Mouse (Mus musculus) hindbrain, embryonic 15.5 days (tissue): ENCODE results near the gene Iqschfp. TPM values are rescaled to one million over a fixed set of nuclear protein-coding genes. Genes with fewer than 3 reads are reported as not detected.
A peak's percentile ranks its signal among the peaks of the same experiment; 100 is the strongest.

ENCODE experiments used
- ATAC-seq: fragments of 200-750 bp; cut with Nextera tagmentation; 2 replicates; pipeline ENCODE4 v1.8.0; 2017; ENCODE audit warnings: low read depth, moderate number of reproducible peaks, moderate TSS enrichment; ENCODE audit not compliant: low FRiP score
- H3K27ac ChIP-seq: fragments of 300-500 bp; sonication (generic); replicated peaks from 2 replicates; pipeline ENCODE4 v1.5.1; 2015; ENCODE audit warnings: mild to moderate bottlenecking, inconsistent platforms
- H3K27me3 ChIP-seq: fragments of 300-500 bp; sonication (generic); 2 replicates; pipeline ENCODE4 v1.6.1; 2015; ENCODE audit warnings: control low read depth, inconsistent platforms
- H3K36me3 ChIP-seq: fragments of 300-500 bp; sonication (generic); 2 replicates; pipeline ENCODE4 v1.6.1; 2015; ENCODE audit warnings: control low read depth, inconsistent platforms
- H3K4me1 ChIP-seq: fragments of 300-500 bp; sonication (generic); replicated peaks from 2 replicates; pipeline ENCODE4 v1.6.1; 2015; ENCODE audit warnings: control low read depth, inconsistent platforms
- H3K4me2 ChIP-seq: fragments of 300-500 bp; sonication (generic); 2 replicates; pipeline ENCODE4 v1.6.1; 2015; ENCODE audit warnings: moderate library complexity, mild to moderate bottlenecking, inconsistent platforms
- H3K4me3 ChIP-seq: fragments of 300-500 bp; sonication (generic); 2 replicates; pipeline ENCODE4 v1.5.1; 2015; ENCODE audit warnings: mild to moderate bottlenecking, inconsistent platforms
- H3K9ac ChIP-seq: fragments of 300-500 bp; sonication (generic); 2 replicates; pipeline ENCODE4 v1.6.1; 2015; ENCODE audit warnings: inconsistent platforms
- H3K9me3 ChIP-seq: fragments of 300-500 bp; sonication (generic); 2 replicates; pipeline ENCODE4 v1.6.1; 2016; ENCODE audit warnings: control low read depth, inconsistent platforms
- WGBS: fragments of 180-500 bp; shearing (Covaris S2); methylation state at CpG from one replicate; pipeline ENCODE4 v1.1.7; 2015; 5-methylcytosine and 5-hydroxymethylcytosine counted together
- polyA plus RNA-seq: library from polyadenylated mRNA; unstranded; fragments of >200 nt; fragmentation: Nextera tagmentation; extraction: Ambion mirVana; gene quantifications from 2 replicates; pipeline ENCODE4 v1.2.1, GENCODE M21; 2015

Iqschfp gene
- polyA plus RNA-seq, 1 experiment from 2014 or later = 7.3 TPM

GRCm38 (mm10) chr3:68252335-68252734 is 360.3 kb downstream of the Iqschfp start:
- Histone ChIP-seq H3K27ac (no peak overlapping the region), H3K36me3 (no peaks in the 10 kb centered on the region), H3K27me3 (no peaks in the 10 kb centered on the region), H3K4me2 (no peak overlapping the region), H3K9ac (no peak overlapping the region), H3K4me3 (no peak overlapping the region), H3K4me1 (no peaks in the 10 kb centered on the region), H3K9me3 (no peaks in the 10 kb centered on the region)
- 46% methylated on average over 1 of the region's 1 CpGs for WGBS
- ATAC-seq = no peak

DNA sequence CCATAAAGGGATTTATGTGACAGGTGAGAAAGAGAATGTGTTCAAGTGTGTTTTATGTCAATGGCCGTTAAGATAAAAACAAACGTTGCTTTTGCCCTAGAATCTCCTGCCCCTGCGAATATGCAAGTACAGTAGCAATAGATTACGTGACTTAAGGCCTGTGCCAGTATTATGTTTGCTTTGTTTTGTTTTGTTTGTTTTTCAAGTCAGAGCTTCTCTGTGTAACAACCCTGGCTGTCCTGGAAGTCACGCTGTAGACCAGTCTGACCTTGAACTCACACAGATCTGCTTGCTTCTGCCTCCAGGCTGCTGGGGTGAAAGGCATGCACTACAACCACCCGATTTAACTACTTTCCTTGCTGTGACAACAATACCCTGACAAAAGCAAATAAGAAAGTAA is 370.3 kb downstream of the Iqschfp start:
- Histone ChIP-seq H3K9me3 (no peaks in the 10 kb centered on the region), H3K27me3 (no peaks in the 10 kb centered on the region), H3K9ac (no peak overlapping the region), H3K4me3 (no peak overlapping the region), H3K4me1 (no peaks in the 10 kb centered on the region), H3K36me3 (no peaks in the 10 kb centered on the region), H3K27ac (no peak overlapping the region), H3K4me2 (no peak overlapping the region)
- WGBS = 82% methylated on average over 6 of the region's 6 CpGs
- no peak for ATAC-seq

- no peak overlapping the region for H3K4me3 ChIP-seq
- no peaks in the 10 kb centered on the region for H3K36me3 ChIP-seq
- H3K9me3 ChIP-seq = no peaks in the 10 kb centered on the region
- 76% methylated on average over 4 of the region's 4 CpGs for WGBS
- ATAC-seq = no peak
- no peak overlapping the region for H3K9ac ChIP-seq
- H3K27ac ChIP-seq = no peak overlapping the region
- peaks cover 14% of the 10 kb centered on the region for H3K4me1 ChIP-seq
- no peak overlapping the region for H3K4me2 ChIP-seq
- H3K27me3 ChIP-seq = no peaks in the 10 kb centered on the region
These were observed 375.9 kb downstream of the Iqschfp start for GRCm38 (mm10) chr3:68267905-68268304.

DNA sequence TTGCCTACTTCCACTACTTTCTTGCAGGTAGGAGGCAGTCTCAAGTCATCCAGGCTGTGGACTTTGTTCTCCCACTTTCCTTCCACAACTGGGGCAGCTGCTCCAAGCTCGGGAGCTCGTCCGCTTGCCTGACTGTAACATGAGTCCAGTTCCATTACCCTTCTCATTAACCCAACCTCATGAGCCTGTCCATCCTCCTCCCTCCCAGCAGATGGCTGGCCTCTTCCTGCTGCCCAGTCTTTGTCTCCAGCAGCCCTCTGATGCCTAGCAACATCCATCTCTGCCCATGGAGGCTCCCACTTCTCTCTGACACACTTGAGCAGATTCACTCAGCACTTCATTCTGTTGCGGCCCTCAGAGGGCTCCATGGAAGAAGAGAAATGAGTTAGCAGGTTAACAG is 377.2 kb downstream of the Iqschfp start:
- no peak overlapping the region for H3K4me2 ChIP-seq
- no peak overlapping the region for H3K9ac ChIP-seq
- H3K27ac ChIP-seq = 0 out of 2 replicates have a peak overlapping the region, but pooled peaks have one; percentile 17
- H3K9me3 ChIP-seq = no peaks in the 10 kb centered on the region
- H3K4me3 ChIP-seq = no peak overlapping the region
- 0 out of 2 replicates have a peak, but pooled peaks have one; percentile 45 for ATAC-seq
- H3K36me3 ChIP-seq = no peaks in the 10 kb centered on the region
- H3K27me3 ChIP-seq = no peaks in the 10 kb centered on the region
- H3K4me1 ChIP-seq = peaks cover 14% of the 10 kb centered on the region
- 47% methylated on average over 4 of the region's 4 CpGs for WGBS

- no peak overlapping the region for H3K9ac ChIP-seq
- H3K36me3 ChIP-seq = no peaks in the 10 kb centered on the region
- no peaks in the 10 kb centered on the region for H3K9me3 ChIP-seq
- no peak overlapping the region for H3K4me2 ChIP-seq
- 46% methylated on average over 6 of the region's 6 CpGs for WGBS
- H3K4me3 ChIP-seq = no peak overlapping the region
- H3K4me1 ChIP-seq = peaks cover 14% of the 10 kb centered on the region
- 0 out of 2 replicates have a peak overlapping the region, but pooled peaks have one; percentile 5 for H3K27ac ChIP-seq
- peak; percentile 48; the same call in 1 of the 2 replicates for ATAC-seq
- H3K27me3 ChIP-seq = no peaks in the 10 kb centered on the region
These were observed 378.2 kb downstream of the Iqschfp start for GRCm38 (mm10) chr3:68270246-68270645.

GRCm38 (mm10) chr3:68271457-68271856 is 379.4 kb downstream of the Iqschfp start:
- Histone ChIP-seq H3K4me3 (no peak overlapping the region), H3K27ac (0 out of 2 replicates have a peak overlapping the region, but pooled peaks have one; percentile 36), H3K27me3 (no peaks in the 10 kb centered on the region), H3K9me3 (no peaks in the 10 kb centered on the region), H3K4me1 (peaks cover 14% of the 10 kb centered on the region), H3K36me3 (no peaks in the 10 kb centered on the region), H3K9ac (no peak overlapping the region), H3K4me2 (no peak overlapping the region)
- WGBS = 27% methylated on average over 3 of the region's 3 CpGs
- ATAC-seq = no peak

DNA sequence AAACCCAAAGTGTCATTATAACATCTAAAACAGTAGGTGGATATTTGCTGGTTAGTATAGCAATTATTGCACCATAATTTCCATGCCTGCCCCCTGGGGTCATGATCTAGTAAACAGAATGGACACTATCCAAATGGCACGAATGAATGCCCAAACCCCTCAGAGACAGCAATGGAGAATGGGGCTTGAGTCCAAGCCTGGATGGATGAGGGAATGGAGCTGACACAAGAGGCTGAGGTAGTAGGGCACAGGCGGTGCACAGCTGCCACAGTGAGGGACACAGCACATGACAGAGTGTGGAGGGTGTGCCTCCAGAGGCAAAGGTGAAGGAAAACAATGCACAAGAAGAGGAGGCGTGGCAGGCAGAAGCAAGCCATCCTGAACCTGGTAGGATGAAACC is 379.8 kb downstream of the Iqschfp start:
- no peak overlapping the region for H3K27ac ChIP-seq
- H3K4me3 ChIP-seq = no peak overlapping the region
- H3K36me3 ChIP-seq = no peaks in the 10 kb centered on the region
- ATAC-seq = no peak
- H3K27me3 ChIP-seq = no peaks in the 10 kb centered on the region
- H3K9me3 ChIP-seq = no peaks in the 10 kb centered on the region
- H3K4me2 ChIP-seq = no peak overlapping the region
- H3K9ac ChIP-seq = no peak overlapping the region
- whole genome bisulfite sequencing = 29% methylated on average over 3 of the region's 3 CpGs
- H3K4me1 ChIP-seq = peaks cover 14% of the 10 kb centered on the region

- peak overlapping the region; percentile 36 for H3K4me2 ChIP-seq
These were observed 391.0 kb downstream of the Iqschfp start for GRCm38 (mm10) chr3:68282844-68283594.

GRCm38 (mm10) chr3:68283595-68283991 is 391.6 kb downstream of the Iqschfp start:
- peak overlapping the region; percentile 53 for H3K27ac ChIP-seq
- H3K36me3 ChIP-seq = no peaks in the 10 kb centered on the region
- no peaks in the 10 kb centered on the region for H3K9me3 ChIP-seq
- H3K4me3 ChIP-seq = no peak overlapping the region
- H3K9ac ChIP-seq = no peak overlapping the region
- H3K4me2 ChIP-seq = peak overlapping the region; percentile 36
- H3K4me1 ChIP-seq = peaks cover 14% of the 10 kb centered on the region
- 42% methylated on average over 10 of the region's 10 CpGs for WGBS
- 0 out of 2 replicates have a peak, but pooled peaks have one; percentile 19 for ATAC-seq
- H3K27me3 ChIP-seq = no peaks in the 10 kb centered on the region

More at GRCm38 (mm10) chr3:68282844-68283594, 391.0 kb downstream of the Iqschfp start:
- Histone ChIP-seq H3K4me1 (peaks cover 14% of the 10 kb centered on the region), H3K27ac (peak overlapping the region; percentile 53), H3K9me3 (no peaks in the 10 kb centered on the region), H3K9ac (no peak overlapping the region), H3K4me3 (no peak overlapping the region), H3K36me3 (no peaks in the 10 kb centered on the region), H3K27me3 (no peaks in the 10 kb centered on the region)
- WGBS = 22% methylated on average over 7 of the region's 7 CpGs
- ATAC-seq = peak; percentile 79; the same call in 1 of the 2 replicates

DNA sequence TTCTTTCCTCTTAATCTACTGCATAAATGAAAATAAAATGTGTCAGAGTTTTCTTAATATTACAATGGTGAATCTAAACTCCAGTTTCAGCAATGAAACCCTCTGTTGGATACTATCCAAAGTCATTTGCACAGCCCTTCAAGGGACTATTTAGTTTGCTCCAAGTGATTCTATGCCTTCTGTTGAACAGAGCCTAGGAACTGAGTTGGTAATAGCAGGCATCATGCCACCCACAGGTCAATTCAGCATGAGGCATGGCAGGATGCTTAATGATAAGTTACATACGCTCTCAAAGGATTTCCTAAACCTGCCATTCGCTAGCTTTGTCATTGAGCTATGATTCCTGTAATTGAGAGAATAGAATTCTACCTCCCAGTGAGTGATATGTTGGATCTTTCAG is 392.5 kb downstream of the Iqschfp start:
- 48% methylated on average over 2 of the region's 2 CpGs for WGBS
- Histone ChIP-seq H3K9me3 (no peaks in the 10 kb centered on the region), H3K27ac (no peak overlapping the region), H3K4me2 (no peak overlapping the region), H3K4me3 (no peak overlapping the region), H3K36me3 (no peaks in the 10 kb centered on the region), H3K27me3 (no peaks in the 10 kb centered on the region), H3K4me1 (peaks cover 14% of the 10 kb centered on the region), H3K9ac (no peak overlapping the region)
- no peak for ATAC-seq

DNA sequence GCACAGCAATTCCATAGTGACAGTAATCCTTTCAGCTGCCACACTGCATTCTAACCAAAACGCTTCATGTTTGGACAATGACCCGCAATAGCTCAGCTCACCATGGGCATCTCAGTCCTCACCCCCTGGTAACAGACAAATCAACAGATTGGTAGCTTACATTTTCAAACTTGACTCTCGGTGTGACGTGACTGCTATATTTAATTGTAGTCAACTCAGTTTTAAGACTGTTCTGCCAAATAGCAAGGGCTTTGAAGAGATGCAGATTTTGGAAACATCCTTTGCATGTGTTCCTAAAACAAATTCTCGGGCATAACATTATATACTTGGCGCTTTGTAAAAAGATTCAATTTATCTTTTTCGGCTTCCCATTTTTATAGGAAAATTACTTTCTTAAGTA is 404.7 kb downstream of the Iqschfp start:
- no peaks in the 10 kb centered on the region for H3K9me3 ChIP-seq
- 79% methylated on average over 7 of the region's 7 CpGs for WGBS
- H3K36me3 ChIP-seq = no peaks in the 10 kb centered on the region
- no peaks in the 10 kb centered on the region for H3K27me3 ChIP-seq
- ATAC-seq = no peak
- no peak overlapping the region for H3K9ac ChIP-seq
- H3K4me1 ChIP-seq = no peaks in the 10 kb centered on the region
- no peak overlapping the region for H3K4me3 ChIP-seq
- H3K4me2 ChIP-seq = no peak overlapping the region
- no peak overlapping the region for H3K27ac ChIP-seq

DNA sequence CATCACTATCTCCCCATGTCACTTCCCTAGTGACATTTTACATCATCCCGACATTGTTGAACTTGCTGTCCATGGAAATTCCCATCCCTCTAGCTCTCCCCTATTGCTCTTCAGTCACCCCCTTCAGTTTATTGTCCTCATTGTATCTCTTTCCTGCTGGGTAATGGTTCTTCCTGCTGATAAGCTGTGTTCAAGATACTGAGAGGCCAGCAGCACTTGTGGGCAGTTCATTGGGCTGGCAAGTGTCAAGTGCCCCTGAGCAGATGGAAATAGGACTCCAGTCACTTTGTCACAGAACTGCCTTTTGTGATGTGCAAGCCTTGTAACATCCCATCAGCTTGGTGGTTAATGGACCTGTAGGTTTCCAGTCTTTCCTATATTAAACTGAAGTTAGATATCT is 413.6 kb downstream of the Iqschfp start:
- Histone ChIP-seq H3K4me2 (no peak overlapping the region), H3K4me3 (no peak overlapping the region), H3K27ac (no peak overlapping the region), H3K9me3 (no peaks in the 10 kb centered on the region), H3K36me3 (no peaks in the 10 kb centered on the region), H3K27me3 (no peaks in the 10 kb centered on the region), H3K9ac (no peak overlapping the region), H3K4me1 (no peaks in the 10 kb centered on the region)
- 29% methylated on average over 1 of the region's 1 CpGs for WGBS
- no peak for ATAC-seq
